Mouse (Mus musculus) embryo, embryonic 9.5 days (tissue): ENCODE measurements around the gene Rad51b.

ENCODE experiments used
- DNase-seq: peaks from one replicate; pipeline ENCODE4 v3.0.0-alpha.2; 2017; ENCODE audit errors: extremely low spot score

The Rad51b gene

GRCm38 (mm10) chr12:79832611-79833010 lies 535.5 kb downstream of the Rad51b start:
- DNase-seq, result no peak

- DNase-seq, result no peak
Observed at GRCm38 (mm10) chr12:79835521-79835920, 538.4 kb downstream of the Rad51b start.

GRCm38 (mm10) chr12:79838181-79838961 lies 541.3 kb downstream of the Rad51b start:
- DNase-seq, result peak; percentile 39

- peak; percentile 42 for DNase-seq
Observed at GRCm38 (mm10) chr12:79839096-79839941, 542.2 kb downstream of the Rad51b start.

GRCm38 (mm10) chr12:79840465-79840864 lies 543.4 kb downstream of the Rad51b start:
- no peak for DNase-seq

- DNase-seq, result no peak
Observed at GRCm38 (mm10) chr12:79841248-79841647, 544.2 kb downstream of the Rad51b start.

- no peak for DNase-seq
Observed at GRCm38 (mm10) chr12:79842319-79842718, 545.2 kb downstream of the Rad51b start.

- no peak for DNase-seq
Observed at GRCm38 (mm10) chr12:79843002-79843401, 545.9 kb downstream of the Rad51b start.

GRCm38 (mm10) chr12:79843496-79843895 lies 546.4 kb downstream of the Rad51b start:
- no peak for DNase-seq

- DNase-seq, result peak; percentile 80
Observed at GRCm38 (mm10) chr12:79846247-79847151, 549.4 kb downstream of the Rad51b start.

GRCm38 (mm10) chr12:79848539-79848938 lies 551.5 kb downstream of the Rad51b start:
- DNase-seq, result no peak

- no peak for DNase-seq
Observed at GRCm38 (mm10) chr12:79850021-79850420, 552.9 kb downstream of the Rad51b start.

- DNase-seq, result no peak
Observed at GRCm38 (mm10) chr12:79851898-79852297, 554.8 kb downstream of the Rad51b start.

- no peak for DNase-seq
Observed at GRCm38 (mm10) chr12:79852606-79853005, 555.5 kb downstream of the Rad51b start.

- DNase-seq, result no peak
Observed at GRCm38 (mm10) chr12:79853901-79854490, 556.9 kb downstream of the Rad51b start.

- DNase-seq, result no peak
Observed at GRCm38 (mm10) chr12:79854507-79854906, 557.4 kb downstream of the Rad51b start.

- no peak for DNase-seq
Observed at GRCm38 (mm10) chr12:79856116-79856909, 559.2 kb downstream of the Rad51b start.

- no peak for DNase-seq
Observed at GRCm38 (mm10) chr12:79857704-79858103, 560.6 kb downstream of the Rad51b start.

- no peak for DNase-seq
Observed at GRCm38 (mm10) chr12:79858336-79858735, 561.3 kb downstream of the Rad51b start.
